Mouse (Mus musculus) right cerebral cortex, adult 18-20 months (tissue): ENCODE measurements around the gene Atp13a2.

Experiments used
- DNase-seq: peaks from one replicate; pipeline ENCODE4 v3.0.0; 2022; ENCODE audit warnings: mixed read lengths

Gene Atp13a2

DNA sequence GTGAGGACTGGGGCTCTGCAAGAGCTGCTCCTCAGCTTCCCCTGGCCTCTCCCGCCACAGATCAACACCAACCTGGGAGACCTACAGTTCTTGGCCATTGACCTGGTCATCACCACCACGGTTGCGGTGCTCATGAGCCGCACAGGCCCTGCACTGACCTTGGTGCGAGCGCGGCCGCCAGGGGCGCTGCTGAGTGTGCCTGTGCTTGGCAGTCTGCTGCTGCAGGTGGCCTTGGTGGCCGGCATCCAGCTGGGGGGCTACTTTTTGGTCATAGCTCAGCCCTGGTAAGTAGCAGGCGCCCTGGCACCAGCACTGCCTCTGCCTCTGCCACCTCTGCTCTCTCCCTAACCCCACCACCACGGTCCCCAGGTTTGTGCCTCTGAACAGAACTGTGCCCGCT is 19.3 kb downstream of the Atp13a2 start:
- no peak for DNase-seq

DNA sequence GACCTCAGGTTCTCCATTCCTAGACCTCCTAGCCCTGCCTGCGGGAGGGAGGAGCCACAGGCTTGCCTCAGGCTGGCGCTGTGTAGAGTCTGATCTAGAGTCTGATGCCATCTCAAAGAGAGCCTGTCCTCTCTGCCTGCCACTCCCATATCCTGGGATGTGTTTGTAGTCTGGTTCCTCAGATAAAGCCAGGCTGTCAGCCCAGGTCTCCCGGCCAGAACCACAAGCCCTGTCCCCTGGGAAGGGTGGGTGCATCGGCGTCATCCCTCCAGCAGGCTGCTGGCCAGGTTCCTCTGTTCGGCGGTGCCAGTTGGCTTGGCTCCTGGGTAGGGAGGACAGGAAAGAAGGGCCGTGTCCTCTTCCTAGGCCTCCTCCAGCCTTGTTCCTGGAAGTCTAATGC is 21.4 kb downstream of the Atp13a2 start:
- DNase-seq: no peak

DNA sequence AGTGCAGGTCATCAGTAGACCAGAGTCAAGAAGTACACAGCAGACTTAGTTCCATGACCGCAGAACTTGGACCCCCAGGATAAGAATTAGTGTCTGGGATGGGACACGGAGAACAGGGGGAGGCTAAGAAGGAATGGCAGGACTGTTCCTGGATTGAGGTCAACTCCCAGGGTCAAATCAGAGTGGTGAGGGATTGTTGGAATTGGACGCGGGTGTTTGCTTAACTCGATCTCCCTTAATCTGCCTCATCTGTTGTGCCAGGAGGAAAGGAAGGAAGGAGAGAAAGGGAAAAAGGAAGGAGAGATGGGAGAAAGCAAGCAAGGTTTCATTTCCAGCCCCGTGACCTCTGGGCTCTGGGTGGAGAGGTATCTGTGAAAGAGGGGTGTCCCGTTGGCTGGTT is 23.4 kb downstream of the Atp13a2 start, which contains the start of gene Mfap2:
Gene Mfap2, plus strand, starts transcription at position 301 of the 400 bp plus-strand sequence.
- no peak for DNase-seq

DNA sequence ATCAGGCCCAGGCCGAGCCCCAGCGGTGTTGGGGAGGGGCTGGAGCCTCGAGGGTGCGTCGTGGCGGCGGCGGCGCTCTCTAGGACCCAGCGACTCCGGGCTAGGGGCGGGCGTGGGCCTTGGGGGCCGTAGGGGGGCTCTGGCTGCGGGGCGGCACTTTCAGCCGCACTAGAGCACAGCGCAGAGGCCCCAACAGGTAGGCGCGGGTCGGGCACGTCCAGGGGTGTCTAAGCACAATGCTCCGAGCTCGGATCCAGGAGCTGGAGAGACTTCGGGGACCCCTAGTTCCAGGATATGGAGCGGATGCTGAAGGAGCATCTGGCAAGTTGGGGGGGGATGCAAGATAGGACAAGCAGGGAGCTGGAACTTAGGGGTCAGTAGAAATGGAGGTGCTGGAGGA is 23.9 kb downstream of the Atp13a2 start:
- no peak for DNase-seq

DNA sequence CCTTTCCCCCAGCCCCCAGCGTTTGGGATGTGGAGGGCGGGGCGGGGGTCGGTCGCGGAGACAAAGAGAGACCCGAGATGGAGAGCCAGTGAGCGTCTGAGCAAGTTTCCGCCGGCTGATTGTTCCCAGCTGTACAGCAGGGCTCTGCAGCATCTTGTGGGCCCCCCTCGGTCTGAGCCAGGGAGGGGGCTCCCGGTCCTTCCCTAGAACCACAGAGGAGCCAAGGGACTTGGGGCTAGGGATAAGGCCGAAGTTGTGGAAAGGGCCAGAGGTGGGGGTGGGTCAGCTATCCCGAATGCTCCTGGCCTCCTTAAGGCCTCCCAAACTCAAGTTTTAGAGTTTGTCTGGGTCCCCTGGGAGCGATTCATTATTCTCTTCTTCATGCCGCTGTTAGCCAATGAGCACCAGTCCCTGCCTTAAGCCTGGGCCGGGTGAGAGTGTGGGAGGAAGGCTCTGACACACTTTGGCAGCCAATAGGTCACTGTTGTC is 24.3 kb downstream of the Atp13a2 start:
- no peak for DNase-seq

DNA sequence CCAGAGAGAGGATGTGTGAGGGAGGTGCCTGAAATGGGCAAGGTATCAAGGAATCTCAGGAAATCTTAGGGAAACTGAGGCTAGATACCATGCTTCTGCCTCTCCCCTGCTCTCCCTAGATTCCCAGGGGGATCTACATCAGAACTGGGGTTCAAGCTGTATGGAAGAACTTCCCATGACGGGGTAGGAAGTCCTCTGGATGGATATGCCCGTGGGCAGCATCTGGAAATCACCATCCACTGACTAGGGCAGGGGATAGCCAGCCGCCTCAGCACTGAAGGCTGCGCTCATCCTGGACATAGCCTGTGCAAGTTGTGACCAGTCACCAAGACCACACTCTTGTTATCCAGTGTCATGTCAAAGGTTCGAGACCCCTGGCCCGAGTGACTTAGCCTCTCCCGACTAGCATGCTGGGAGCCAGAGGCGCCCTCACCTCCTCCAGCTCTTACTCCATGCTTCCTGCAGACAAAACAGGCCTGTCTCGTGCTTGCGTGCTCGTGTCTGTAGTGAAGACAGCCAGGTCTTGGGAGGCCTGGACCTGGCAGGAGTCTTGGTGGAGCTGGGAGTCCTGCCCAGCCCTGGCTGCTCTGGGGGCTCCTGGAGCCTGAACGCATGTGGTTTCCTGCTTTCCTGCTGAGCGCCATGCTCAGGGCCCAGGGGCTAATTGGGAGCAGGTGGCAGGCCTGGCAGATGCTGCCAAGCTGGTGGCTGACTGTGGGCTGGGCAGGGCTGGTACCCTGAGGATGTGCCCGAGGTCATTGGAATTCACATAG is 25.1 kb downstream of the Atp13a2 start:
- no peak for DNase-seq

DNA sequence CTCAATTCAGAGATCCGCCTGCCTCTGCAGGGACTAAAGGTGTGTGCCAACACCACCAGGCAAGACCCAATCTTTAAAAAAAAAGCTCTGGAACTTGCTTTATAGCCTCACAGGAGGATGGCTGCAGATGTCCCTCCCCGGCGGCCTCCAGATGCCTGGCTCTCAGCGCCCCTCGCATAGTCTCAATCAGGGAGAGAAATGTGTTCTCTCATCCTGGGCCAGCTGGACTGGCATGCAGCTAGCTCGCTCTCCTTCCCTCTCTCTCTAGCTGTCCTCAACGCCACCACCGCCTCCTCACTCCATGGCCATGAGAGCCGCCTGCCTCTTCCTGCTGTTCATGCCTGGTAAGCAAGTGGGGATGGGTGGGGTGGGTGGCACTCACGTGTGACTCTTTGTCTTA is 25.9 kb downstream of the Atp13a2 start:
- DNase-seq: peak; percentile 44

DNA sequence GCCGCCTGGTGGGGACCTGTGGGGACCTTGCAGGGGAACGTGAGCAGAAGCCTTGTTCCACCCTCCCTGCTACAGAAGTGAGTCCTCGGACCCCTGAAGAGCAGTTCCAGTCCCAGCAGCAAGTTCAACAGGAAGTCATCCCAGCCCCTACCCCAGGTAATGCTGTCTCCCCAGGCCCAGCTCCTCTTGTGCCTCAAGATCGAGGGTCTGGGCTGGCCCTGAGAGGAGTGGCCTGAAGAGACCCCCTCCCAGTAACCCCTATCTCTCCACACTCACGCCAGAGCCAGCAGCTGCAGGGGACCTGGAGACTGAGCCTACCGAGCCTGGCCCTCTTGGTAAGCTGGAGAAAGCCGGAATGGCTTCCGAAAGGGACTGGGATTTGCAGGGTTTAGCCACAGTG is 27.4 kb downstream of the Atp13a2 start:
- no peak for DNase-seq

DNA sequence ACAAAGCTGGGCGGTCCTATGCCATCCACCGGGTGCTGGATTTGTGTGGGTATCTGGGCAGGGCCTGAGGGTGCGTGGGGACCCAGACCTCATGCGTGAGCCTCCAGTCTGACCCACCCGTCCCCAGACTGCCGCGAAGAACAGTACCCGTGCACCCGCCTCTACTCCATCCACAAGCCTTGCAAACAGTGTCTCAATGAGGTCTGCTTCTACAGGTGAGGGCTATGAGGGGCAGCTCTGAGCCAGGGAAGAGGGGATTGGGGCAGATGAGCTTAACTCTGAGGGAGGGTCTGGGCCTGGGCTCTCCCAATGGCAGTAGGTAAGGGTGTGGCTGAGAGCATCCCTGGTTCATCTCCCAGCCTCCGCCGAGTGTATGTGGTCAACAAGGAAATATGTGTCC is 28.2 kb downstream of the Atp13a2 start:
- DNase-seq: no peak

DNA sequence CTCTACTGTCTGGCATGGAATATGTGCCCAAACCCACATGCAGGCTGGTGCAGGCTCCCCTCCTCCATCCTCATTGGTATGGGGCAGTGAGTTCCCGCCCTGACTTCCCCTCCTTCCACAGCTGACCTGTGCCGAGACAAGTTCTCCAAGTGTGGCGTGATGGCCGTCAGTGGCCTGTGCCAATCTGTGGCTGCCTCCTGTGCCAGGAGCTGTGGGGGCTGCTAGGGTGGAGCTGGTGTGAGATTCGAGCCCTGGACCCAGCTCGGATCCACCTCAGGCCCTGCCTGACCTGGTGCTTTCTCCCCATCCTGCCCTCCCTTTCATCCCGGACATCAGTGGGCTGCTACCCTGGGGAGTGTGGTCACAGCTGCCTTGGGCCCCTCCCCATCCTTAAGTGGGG is 28.7 kb downstream of the Atp13a2 start:
- DNase-seq: no peak

DNA sequence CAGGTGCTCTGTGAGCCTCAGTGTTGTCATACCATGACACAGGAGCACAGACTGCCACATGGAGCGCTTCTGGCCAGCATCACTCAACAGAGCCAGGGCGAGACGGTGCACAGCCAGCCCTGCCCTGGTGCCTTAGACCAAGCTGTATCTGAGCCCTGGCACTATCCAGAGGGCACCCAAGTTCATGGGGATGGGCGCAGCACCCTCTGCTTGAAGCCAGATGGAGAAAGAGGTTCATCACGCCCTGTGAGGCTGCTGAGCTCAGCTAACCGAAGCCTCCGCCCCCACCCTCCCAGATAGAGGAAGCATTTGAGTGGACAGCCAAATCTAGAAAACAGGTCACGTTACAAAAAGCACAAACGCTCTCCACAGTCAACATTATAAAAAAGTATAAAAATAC is 29.6 kb downstream of the Atp13a2 start:
- peak; percentile 60 for DNase-seq

DNA sequence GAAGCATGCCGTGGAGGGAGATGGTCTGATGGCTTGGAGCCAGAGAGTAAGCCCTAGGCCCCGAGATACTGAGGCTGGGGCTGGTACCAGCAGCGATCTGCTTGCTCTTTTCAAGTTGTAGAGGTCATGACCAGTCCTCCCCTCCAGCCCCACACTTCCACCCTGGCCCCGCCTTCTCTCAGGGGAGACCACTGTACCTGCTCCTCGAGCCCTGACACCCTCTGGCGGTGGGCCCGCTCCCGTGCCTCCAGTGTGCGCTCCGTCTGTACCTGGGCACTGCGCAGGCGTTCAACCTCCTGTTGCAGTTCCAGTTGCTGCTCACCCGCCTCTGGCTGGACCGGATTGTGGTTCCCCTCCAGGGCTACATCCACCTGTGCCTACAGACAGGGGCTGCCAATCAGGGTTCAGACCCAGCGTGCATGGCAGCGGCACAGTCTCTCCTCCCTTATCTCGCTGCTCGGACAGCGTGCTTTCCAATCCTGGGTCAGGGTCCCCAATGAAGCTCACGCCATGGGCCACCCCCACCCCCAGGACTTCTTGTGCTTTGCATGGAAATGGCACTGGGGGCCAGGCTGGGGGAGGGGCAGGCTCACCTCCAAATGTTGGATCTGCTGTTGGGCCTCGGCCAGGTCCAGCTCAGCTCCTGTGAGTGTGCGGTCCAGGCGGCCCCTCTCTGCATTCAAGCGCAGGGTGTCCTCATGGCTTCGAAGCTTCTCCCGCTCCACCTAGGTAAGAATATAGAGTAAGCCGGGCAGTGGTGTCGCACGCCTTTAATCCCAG is 31.2 kb downstream of the Atp13a2 start:
- no peak for DNase-seq

DNA sequence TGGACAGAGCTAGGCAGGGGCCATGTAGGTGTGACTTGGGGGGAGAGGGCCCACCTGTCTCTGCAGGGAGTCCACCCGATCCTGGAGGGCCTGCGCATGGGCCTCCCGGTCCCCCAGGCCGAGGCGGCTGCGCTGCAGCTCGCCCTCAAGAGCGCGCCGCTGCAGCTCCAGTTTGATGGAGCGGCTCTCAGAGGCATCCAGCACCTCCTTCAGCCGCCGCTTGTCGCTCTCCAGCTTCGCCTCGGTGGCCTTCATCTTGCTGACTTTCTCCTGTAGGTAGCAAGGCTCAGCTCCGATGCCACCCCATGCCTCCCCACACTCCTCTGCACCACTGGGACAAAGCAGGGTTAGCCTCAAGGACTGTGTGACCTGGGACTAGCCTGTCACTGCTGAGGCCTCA is 33.5 kb downstream of the Atp13a2 start:
- no peak for DNase-seq

DNA sequence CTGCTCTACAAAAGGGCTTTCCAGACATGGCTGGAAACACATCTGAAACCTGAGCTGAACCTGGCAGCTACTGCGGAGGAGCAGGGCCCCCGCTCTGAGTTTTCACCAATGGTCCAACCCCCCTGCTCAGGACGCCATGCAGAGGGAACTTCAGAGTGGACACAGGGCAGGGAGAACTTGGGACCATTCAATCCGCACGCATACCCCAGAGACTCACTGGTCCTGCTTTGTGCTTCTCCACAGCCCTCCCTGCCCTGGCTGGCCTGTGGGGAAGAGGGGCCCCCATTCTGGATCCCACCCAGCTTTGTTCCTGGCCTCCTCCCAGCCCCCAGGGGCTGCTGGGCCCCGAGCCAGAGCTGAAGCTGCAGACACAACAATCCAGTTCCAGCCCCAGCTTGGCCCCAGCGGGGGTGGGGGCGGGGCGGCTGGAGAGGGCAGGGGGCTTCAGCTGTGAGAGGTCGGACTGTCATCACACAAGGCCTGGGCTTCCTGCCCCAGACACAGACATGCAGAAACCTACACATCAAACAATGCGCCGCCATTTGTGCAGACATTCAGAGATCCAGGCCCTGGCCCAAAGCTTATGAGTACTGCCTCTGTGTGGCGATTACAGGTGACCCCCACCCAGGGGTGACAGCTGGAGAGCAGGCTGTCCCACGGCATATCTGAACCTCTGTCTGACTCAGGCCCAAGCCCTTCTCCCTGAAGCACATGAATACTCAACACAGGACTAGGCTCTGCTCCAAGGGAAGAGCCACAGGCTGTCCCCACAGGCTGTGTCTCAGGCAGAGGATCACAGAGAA is 34.3 kb downstream of the Atp13a2 start:
- no peak for DNase-seq

DNA sequence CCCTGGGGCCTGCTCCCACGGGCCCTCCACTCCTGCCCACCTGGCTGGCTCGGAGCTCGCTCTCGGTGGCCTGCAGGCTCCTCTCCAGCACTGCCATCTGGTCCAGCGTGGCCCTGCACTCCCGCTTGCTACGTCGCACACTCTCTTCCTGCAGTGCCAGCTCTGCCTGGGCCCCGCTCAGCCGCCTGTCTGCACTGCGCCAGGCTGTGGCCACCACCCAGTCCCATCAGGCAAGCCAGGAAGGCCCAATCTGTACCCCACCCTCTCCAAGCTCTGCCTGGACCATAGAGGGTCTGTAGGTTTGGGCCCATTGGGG is 34.9 kb downstream of the Atp13a2 start:
- DNase-seq: no peak

DNA sequence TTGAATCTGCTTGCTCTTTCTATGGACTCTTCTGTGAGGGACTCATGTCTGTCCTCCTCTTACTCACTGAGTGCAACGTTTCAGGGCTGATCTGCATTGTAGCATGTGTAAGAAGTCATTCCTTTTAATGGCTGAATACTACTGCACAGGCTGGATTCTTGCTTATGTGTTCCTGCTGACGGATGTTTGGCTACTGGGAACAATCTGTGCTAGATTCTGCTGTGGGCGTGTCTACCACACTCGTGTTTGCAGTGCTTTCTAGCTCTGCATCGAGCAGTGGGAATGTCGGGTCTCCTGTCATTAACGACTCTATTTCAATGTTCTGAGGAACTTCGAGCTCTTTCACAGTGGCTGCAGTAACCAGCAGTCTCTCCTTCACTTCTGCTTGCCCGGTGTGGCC is 37.4 kb downstream of the Atp13a2 start:
- DNase-seq: no peak

DNA sequence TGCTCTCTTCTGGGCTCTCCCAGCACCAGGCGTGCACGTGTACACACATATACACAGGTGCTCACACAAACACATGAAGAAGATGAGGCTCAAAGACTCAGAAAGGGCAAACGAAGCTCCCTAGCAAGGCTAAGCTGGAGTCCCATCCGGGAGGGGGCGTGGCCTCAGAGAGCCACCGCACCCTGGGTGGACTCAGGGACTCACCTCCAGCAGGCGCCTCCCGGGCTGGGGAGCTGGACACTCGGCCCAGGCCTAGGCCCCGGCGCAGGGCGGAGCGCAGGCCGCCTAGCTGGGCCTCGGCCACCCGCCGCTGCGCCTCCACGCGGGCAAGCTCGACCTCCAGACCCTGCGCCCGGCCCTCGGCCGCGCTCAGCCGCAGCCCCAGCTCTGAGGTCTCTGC is 38.3 kb downstream of the Atp13a2 start:
- no peak for DNase-seq

DNA sequence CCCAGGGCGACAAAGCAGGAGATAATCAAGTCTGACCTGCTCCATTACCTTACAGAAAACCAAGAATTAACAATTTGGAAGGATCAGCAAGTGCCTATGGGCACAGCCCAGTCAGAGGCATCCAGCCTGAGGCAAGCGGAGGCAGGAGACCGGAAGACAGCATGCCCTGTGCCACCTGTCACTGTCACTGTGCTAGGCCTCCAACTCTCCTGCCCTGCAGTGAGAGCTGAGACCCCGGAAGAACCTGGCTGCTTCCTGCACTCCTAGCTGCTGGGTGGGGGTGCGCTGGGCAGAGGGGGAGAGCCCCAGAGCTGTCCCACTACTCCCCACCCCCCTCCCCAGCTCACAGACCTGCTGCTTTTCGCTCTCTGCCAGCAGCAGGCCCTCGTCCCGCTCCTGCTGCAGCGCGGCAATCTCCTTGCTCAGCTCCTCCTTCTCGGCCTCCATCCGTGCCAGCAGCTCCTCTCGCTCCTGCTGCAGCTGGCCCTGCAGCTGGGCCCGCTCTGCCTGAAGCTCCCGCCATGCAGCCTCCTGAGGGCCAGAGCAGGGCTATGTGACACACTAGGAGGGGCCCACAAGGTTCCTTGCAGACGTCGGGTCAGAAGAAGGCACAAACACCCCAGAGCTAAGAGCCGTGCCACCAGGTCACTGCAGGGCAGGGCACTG is 44.0 kb downstream of the Atp13a2 start:
- DNase-seq: no peak

DNA sequence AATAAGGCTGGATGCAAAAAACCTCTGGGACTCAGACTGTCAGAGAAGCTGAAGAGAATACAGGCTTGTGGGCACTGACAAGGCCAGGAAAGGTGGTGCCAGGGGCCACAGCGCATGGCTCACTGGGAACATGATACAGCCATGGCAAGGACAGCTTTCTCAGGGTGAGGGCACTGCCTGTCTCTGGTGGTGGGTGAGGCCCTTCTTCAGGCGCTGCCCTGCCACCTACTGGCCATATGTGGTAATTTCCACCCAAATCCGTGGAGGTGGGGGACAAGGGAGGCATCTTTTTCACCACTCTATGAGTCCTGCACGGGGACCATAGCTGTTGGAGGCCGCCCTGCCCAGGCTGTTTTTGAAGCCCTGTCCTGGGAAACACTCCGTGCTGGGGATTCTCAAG is 45.1 kb downstream of the Atp13a2 start:
- peak; percentile 76 for DNase-seq

DNA sequence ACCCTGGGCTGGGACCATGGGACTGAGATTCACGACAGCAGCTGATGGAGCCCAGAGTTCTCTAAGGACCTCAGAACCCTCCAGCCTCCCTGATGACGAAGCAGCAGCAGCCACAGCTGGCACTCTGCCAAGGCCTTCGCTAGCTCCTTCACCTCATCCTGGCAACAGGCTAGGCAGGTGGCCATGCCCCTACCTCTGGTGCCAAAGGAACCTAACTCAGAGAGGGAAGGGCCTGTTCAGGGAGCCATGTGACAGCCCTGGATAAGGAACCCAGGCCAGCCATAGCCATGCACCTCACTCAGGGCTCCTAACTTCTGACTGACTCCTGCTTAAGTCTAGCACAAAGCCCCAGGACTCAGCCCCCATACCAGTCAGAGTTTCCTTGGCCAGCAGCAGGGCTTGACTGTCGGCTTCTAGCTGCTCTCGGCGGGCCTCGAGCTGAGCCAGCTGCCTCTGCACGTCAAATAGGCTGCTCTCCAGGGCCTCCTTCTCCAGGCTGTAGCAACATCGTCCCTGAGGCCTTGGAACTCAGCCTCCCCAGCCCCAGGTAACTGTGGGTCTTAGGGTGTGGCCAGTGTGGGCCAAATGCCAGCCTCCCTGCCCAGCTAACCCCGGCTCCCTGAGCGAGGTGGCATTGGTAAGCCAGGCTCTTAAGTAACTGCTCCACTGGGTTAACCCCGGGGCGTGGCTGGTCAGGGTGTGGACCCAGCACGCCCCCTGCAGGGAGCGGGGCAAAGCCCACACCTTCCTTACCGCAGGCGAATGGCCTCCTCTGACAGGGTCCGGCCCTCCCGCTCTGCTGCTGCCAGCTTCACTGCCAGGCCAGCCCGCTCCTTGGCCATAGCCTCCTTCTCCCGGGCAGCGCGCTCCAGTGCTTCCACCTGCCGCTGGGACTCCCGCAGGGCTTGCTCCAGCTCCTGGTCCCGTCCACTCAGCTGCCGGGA is 47.2 kb downstream of the Atp13a2 start:
- DNase-seq: no peak

DNA sequence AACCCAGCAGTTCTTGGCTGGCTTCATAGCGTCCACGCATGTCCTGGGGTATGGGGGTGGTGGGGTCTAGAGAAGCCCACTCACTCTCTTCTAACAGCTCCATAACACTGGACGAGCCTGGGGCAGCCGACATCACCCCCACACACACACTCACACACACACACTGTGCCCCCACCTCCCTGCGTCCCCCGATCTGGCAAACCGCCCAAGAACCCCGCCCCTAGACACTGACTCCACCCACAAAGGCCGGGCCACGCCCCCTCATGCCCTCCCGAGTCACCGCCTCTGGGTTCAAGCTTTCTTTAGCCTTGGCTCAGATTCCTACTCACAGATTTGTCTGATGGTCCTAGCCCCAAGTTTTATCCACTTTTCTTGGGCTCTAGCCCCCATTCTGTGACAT is 54.4 kb downstream of the Atp13a2 start:
- no peak for DNase-seq

DNA sequence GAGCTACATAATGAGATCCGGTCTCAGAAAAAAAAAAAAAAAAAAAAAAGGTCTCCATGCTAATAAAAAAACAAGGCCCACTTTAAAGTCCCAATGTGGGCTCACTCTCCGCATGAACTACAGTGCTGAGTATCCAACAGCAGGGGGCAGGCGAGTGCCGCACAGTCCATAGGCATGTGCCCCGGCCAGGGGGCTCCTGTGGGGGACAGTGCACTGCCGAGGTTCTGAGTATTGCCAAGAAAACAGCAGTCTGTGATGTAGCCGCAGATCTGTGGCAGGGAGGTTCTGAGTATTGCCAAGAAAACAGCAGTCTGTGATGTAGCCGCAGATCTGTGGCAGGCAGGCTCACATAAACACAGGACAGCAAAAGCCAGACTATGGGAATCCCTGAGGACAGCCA is 58.1 kb downstream of the Atp13a2 start:
- DNase-seq: no peak
